Comparison of ENCODE assay signal across 29 mouse cellular contexts in the genomic region with DNA sequence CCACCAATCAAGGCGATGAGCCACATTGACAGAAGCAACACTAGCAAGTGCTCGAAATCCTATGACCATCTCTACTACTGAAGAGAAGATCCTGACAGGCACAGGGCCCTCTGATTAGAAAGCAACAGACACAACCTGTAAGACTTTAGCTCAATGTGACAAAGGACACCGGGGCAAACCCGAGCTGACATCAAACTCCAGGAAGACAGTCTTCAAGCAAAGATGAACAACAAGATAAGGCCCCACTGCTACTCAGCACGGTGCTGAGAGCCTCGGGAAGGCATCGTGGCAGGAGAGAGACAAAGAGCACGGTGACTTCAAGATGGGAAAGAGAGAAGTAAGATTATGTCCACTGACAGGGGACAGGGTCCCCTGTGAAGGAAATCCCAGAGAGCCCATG. TPM values are rescaled to one million over a fixed set of nuclear protein-coding genes. Genes with fewer than 3 reads are reported as not detected.
DNase-seq lines count a peak whose midpoint lies in the region; ATAC-seq and TF ChIP-seq lines count a peak whose summit lies in the region.
"Had no signal": no experiment of that assay in that cellular context is flagged by ENCODE, and none has a peak within 500 bp of the region (broad histone marks: within the 10 kb centered on the region; RNA-seq: fewer than 3 reads in every experiment).

No protein-coding gene starts in this region.

- H3K79me2 ChIP-seq in CH12.LX (replicated peaks; ENCODE audit: control insufficient read depth, extremely low read depth, insufficient read depth, poor library complexity, severe bottlenecking), result peaks cover 94% of the 10 kb centered on the region

- no peaks in the 10 kb centered on the region for H3K27me3 ChIP-seq in CH12.LX (replicated peaks)
- H3K27me3 ChIP-seq in forebrain, embryonic 11.5 days (ENCODE audit: control insufficient read depth, insufficient read depth, low read length), result no peaks in the 10 kb centered on the region
- H3K27me3 ChIP-seq: embryonic facial prominence, embryonic 15.5 days; forebrain, embryonic 15.5 days; hindbrain, embryonic 15.5 days; intestine, embryonic 15.5 days; liver, embryonic 15.5 days; midbrain, embryonic 15.5 days; stomach, embryonic 15.5 days had no signal

- peak overlapping the region; percentile 100 for H3K27ac ChIP-seq in CH12.LX (ENCODE audit: insufficient read depth, low read depth)
- H3K27ac ChIP-seq in forebrain, embryonic 11.5 days (ENCODE audit: low read depth, low read length), result no peak overlapping the region
- H3K27ac ChIP-seq: embryonic facial prominence, embryonic 10.5 days; embryonic facial prominence, embryonic 15.5 days; forebrain, embryonic 15.5 days; hindbrain, embryonic 10.5 days; hindbrain, embryonic 15.5 days; intestine, embryonic 15.5 days; liver, embryonic 15.5 days; midbrain, embryonic 15.5 days; stomach, embryonic 15.5 days had no signal

- peak; percentile 1 for DNase-seq in adrenal gland, postnatal 14 days
- no peak for DNase-seq in adrenal gland, postnatal 4 days (ENCODE audit: low spot score in 2 of 2)
- DNase-seq in CH12.LX (ENCODE audit: extremely low read depth), result no peak
- DNase-seq in naive thymus-derived CD4-positive, alpha-beta T cell, adult 2 months (ENCODE audit: low read depth), result peak; percentile 75
- peak; percentile 22 to 36 for DNase-seq in thymus, postnatal 36 days
- DNase-seq in forebrain, embryonic 11.5 days (ENCODE audit: low spot score), result no peak
- no peak for DNase-seq in cerebellum, postnatal 4 days (ENCODE audit: low spot score in 2 of 2)
- DNase-seq in frontal cortex, postnatal 36 days (ENCODE audit: low spot score in 2 of 2), result no peak
- DNase-seq: adrenal gland, postnatal 10 days; cerebellum, adult 2 months; cerebellum, postnatal 14 days; gastrocnemius, postnatal 14 days; heart, adult 11 months; kidney, adult 2 months; kidney, postnatal 10 days; layer of hippocampus, adult 9-11 months; lung, embryonic 14.5 days; lung, postnatal 14 days; right cerebral cortex, postnatal 25 days had no signal

- in situ Hi-C loops in CH12.LX (cut with MboI; ENCODE audit: low pct_ligation_motif_present, low pct_unique_long_range_greater_than_20kb, low sequenced_read_pairs), result loop anchor here (10.0 kb wide), 1 partner anchor 127 kb away; no protein-coding TSS in a partner anchor

- no peak overlapping the region for H3K4me3 ChIP-seq in CH12.LX (replicated peaks in 1 of 3; ENCODE audit: low read depth in 2 of 3, low read length in 2 of 3, poor library complexity in 1 of 3)
- no peak overlapping the region for H3K4me3 ChIP-seq in forebrain, embryonic 11.5 days (ENCODE audit: low read depth, low read length)
- H3K4me3 ChIP-seq: embryonic facial prominence, embryonic 10.5 days; embryonic facial prominence, embryonic 15.5 days; forebrain, embryonic 15.5 days; hindbrain, embryonic 10.5 days; hindbrain, embryonic 15.5 days; intestine, embryonic 15.5 days; liver, embryonic 15.5 days; midbrain, embryonic 15.5 days; stomach, embryonic 15.5 days had no signal

- TF ChIP-seq EP300 in CH12.LX (IDR thresholded peaks at IDR 0.05; ENCODE audit: low read length), result no peak

- H3K9me3 ChIP-seq in CH12.LX (replicated peaks; ENCODE audit: low read length), result peaks cover 6% of the 10 kb centered on the region
- no peaks in the 10 kb centered on the region for H3K9me3 ChIP-seq in forebrain, embryonic 11.5 days (ENCODE audit: control insufficient read depth, low read length)
- H3K9me3 ChIP-seq: embryonic facial prominence, embryonic 10.5 days; embryonic facial prominence, embryonic 15.5 days; forebrain, embryonic 15.5 days; hindbrain, embryonic 10.5 days; hindbrain, embryonic 15.5 days; intestine, embryonic 15.5 days; liver, embryonic 15.5 days; midbrain, embryonic 15.5 days; stomach, embryonic 15.5 days had no signal

- ATAC-seq in forebrain, embryonic 11.5 days (replicated peaks; ENCODE audit: low FRiP score), result no peak
- ATAC-seq: forebrain, embryonic 15.5 days; intestine, embryonic 15.5 days; midbrain, embryonic 15.5 days had no signal

- H3K36me3 ChIP-seq in CH12.LX (replicated peaks in 1 of 2; ENCODE audit: control insufficient read depth in 1 of 2, insufficient read depth in 1 of 2, low read length in 1 of 2), result peaks cover 2 to 41% of the 10 kb centered on the region in 2 experiments
- H3K36me3 ChIP-seq in forebrain, embryonic 11.5 days (ENCODE audit: control insufficient read depth, insufficient read depth, low read length), result no peaks in the 10 kb centered on the region
- H3K36me3 ChIP-seq: embryonic facial prominence, embryonic 10.5 days; forebrain, embryonic 15.5 days; hindbrain, embryonic 15.5 days; intestine, embryonic 15.5 days; liver, embryonic 15.5 days; midbrain, embryonic 15.5 days; stomach, embryonic 15.5 days had no signal

- TF ChIP-seq RAD21 in CH12.LX (IDR thresholded peaks at IDR 0.05; ENCODE audit: low read depth, low read length), result no peak

- 79% methylated on average over 8 of the region's 8 CpGs for WGBS in forebrain, embryonic 11.5 days

- H3K4me2 ChIP-seq in CH12.LX (ENCODE audit: insufficient read depth, low read depth, poor library complexity, severe bottlenecking), result peak overlapping the region; percentile 41; the same call in 1 of the 2 replicates
- H3K4me2 ChIP-seq in forebrain, embryonic 11.5 days (ENCODE audit: low read depth, low read length, severe bottlenecking), result no peak overlapping the region
- H3K4me2 ChIP-seq: embryonic facial prominence, embryonic 15.5 days; forebrain, embryonic 15.5 days; heart, embryonic 11.5 days; hindbrain, embryonic 15.5 days; intestine, embryonic 15.5 days; liver, embryonic 15.5 days; lung, embryonic 14.5 days; midbrain, embryonic 15.5 days; stomach, embryonic 15.5 days had no signal

- TF ChIP-seq POLR2A in CH12.LX (IDR thresholded peaks at IDR 0.05; ENCODE audit: low read depth, low read length), result no peak

- peaks cover 24 to 73% of the 10 kb centered on the region in 2 experiments for H3K4me1 ChIP-seq in CH12.LX (ENCODE audit: control insufficient read depth in 1 of 2, insufficient read depth in 2 of 2)
- H3K4me1 ChIP-seq in forebrain, embryonic 11.5 days (replicated peaks; ENCODE audit: control insufficient read depth, insufficient read depth, low read length), result no peaks in the 10 kb centered on the region
- H3K4me1 ChIP-seq: embryonic facial prominence, embryonic 10.5 days; stomach, embryonic 15.5 days had no signal

- dilution Hi-C loops in CH12.LX (cut with MboI; ENCODE audit: extremely low pct_ligation_motif_present, extremely low pct_unique_long_range_greater_than_20kb, low sequenced_read_pairs), result no loop called here

- peak overlapping the region; percentile 7 for H3K9ac ChIP-seq in CH12.LX (ENCODE audit: insufficient read depth, low read depth)
- no peak overlapping the region for H3K9ac ChIP-seq in forebrain, embryonic 11.5 days (ENCODE audit: low read length)
- H3K9ac ChIP-seq: embryonic facial prominence, embryonic 15.5 days; forebrain, embryonic 15.5 days; hindbrain, embryonic 15.5 days; intestine, embryonic 15.5 days; liver, embryonic 15.5 days; lung, embryonic 14.5 days; midbrain, embryonic 15.5 days; stomach, embryonic 15.5 days had no signal

- no peak for TF ChIP-seq CTCF in CH12.LX (conservative IDR thresholded peaks at IDR 0.05 in 1 of 2, IDR thresholded peaks at IDR 0.05 in 1 of 2; ENCODE audit: low read depth in 2 of 2, low read length in 2 of 2)

TF ChIP-seq in CH12.LX, 34 proteins besides CTCF, POLR2A, EP300 and RAD21:
- TF ChIP-seq ZNF384 (IDR thresholded peaks at IDR 0.05; ENCODE audit: low read depth, low read length) (no peak), SMC3 (IDR thresholded peaks at IDR 0.05; ENCODE audit: low read depth, low read length) (no peak), RCOR1 (conservative IDR thresholded peaks at IDR 0.05; ENCODE audit: low read depth, low read length) (no peak), E2F4 (IDR thresholded peaks at IDR 0.05; ENCODE audit: insufficient replicate concordance, low read depth, low read length) (no peak), NRF1 (IDR thresholded peaks at IDR 0.05; ENCODE audit: low read depth, low read length) (no peak), MAZ (IDR thresholded peaks at IDR 0.05; ENCODE audit: low read depth, low read length) (no peak), BHLHE40 (IDR thresholded peaks at IDR 0.05; ENCODE audit: low read depth, low read length) (no peak), MXI1 (IDR thresholded peaks at IDR 0.05; ENCODE audit: low read depth, low read length) (no peak), JUN (IDR thresholded peaks at IDR 0.05; ENCODE audit: insufficient read depth, low read depth, low read length) (no peak), ETS1 (conservative IDR thresholded peaks at IDR 0.05; ENCODE audit: low read depth, low read length) (no peak), MAFK (IDR thresholded peaks at IDR 0.05; ENCODE audit: insufficient replicate concordance, low read length) (no peak)

RNA-seq across cellular contexts. Expression of a gene that starts 7.5 kb away (rescaled TPM):
- 128 and 131 TPM in 2 replicates for total RNA-seq in adrenal gland, postnatal 14 days (2021)
- total RNA-seq in adrenal gland, postnatal 4 days (2021), result 100 to 1,000 TPM; 101 TPM
- total RNA-seq in CH12.LX (2012; rRNA removed) (59.6 and 74.1 TPM in 2 replicates), CH12.LX (2014; rRNA removed) (68.5 and 74.6 TPM in 2 replicates)
- polyA plus RNA-seq in CH12.LX (2012; ENCODE audit: insufficient read length, low read depth), result 191 and 193 TPM in 2 replicates
- 33.3 and 33.7 TPM in 2 replicates for polyA plus RNA-seq in forebrain, embryonic 11.5 days (2014; fragmentation: Nextera tagmentation; extraction: Ambion mirVana)

RNA-seq across cellular contexts. Expression of a gene that starts 58.9 kb away (rescaled TPM):
- total RNA-seq in adrenal gland, postnatal 14 days (2021), result 49.1 and 87.9 TPM in 2 replicates
- 10 to 100 TPM; 27.2 to 29.3 TPM for total RNA-seq in adrenal gland, postnatal 4 days (2021)
- 24.4 and 30.0 TPM in 2 replicates for total RNA-seq in CH12.LX (2012; rRNA removed)
- 23.5 and 27.8 TPM in 2 replicates for total RNA-seq in CH12.LX (2014; rRNA removed)
- 34.5 and 34.6 TPM in 2 replicates for polyA plus RNA-seq in CH12.LX (2012; ENCODE audit: insufficient read length, low read depth)
- polyA plus RNA-seq in forebrain, embryonic 11.5 days (2014; fragmentation: Nextera tagmentation; extraction: Ambion mirVana), result 16.1 and 17.8 TPM in 2 replicates

Comparison
In these comparisons a context has a peak if more than half of its experiments do, and no peak if none do; other contexts are left out.
1. DNase-seq: peak in adrenal gland, postnatal 14 days (single experiment), naive thymus-derived CD4-positive, alpha-beta T cell, adult 2 months (single experiment) and thymus, postnatal 36 days (2 of 2); none in adrenal gland, postnatal 4 days (0 of 2), CH12.LX (single experiment), forebrain, embryonic 11.5 days (single experiment), cerebellum, postnatal 4 days (0 of 2) and frontal cortex, postnatal 36 days (0 of 2).